ENCODE assay signal across 19 mouse cellular contexts in genomic region chr3:62103101-62103500, GRCm38 (mm10).
DNase-seq lines count a peak whose midpoint lies in the region; ATAC-seq and TF ChIP-seq lines count a peak whose summit lies in the region.
"Had no signal": no experiment of that assay in that cellular context is flagged by ENCODE, and none has a peak within 500 bp of the region (broad histone marks: within the 10 kb centered on the region; RNA-seq: fewer than 3 reads in every experiment).

No protein-coding gene starts in this region.

- TF ChIP-seq POLR2A in myocyte (IDR thresholded peaks at IDR 0.05; ENCODE audit: insufficient read length, low read depth), result no peak

- no peak for ATAC-seq in forebrain, embryonic 16.5 days
- no peak for ATAC-seq in kidney, postnatal 0 days (replicated peaks; ENCODE audit: low FRiP score, low read depth)
- no peak for ATAC-seq in forebrain, embryonic 12.5 days (ENCODE audit: low FRiP score)
- ATAC-seq: inflammation-experienced regulatory T-cells, adult 6 months; midbrain, embryonic 15.5 days; Patski had no signal

- H3ac ChIP-seq in myocyte (ENCODE audit: control insufficient read depth, insufficient read length), result no peak overlapping the region

- no peaks in the 10 kb centered on the region for H3K27me3 ChIP-seq in forebrain, embryonic 10.5 days (ENCODE audit: poor library complexity, severe bottlenecking)
- no peaks in the 10 kb centered on the region for H3K27me3 ChIP-seq in forebrain, embryonic 16.5 days (replicated peaks; ENCODE audit: control insufficient read depth, insufficient read depth, low read length)
- no peaks in the 10 kb centered on the region for H3K27me3 ChIP-seq in kidney, postnatal 0 days (ENCODE audit: insufficient read depth, low read length)
- H3K27me3 ChIP-seq in myocyte (ENCODE audit: control insufficient read depth, insufficient read depth, insufficient read length), result no peaks in the 10 kb centered on the region
- H3K27me3 ChIP-seq in forebrain, embryonic 12.5 days, result no peaks in the 10 kb centered on the region
- H3K27me3 ChIP-seq: heart, embryonic 15.5 days; liver, embryonic 15.5 days; midbrain, embryonic 15.5 days; Patski had no signal

- no peak for TF ChIP-seq CTCF in kidney, postnatal 0 days (IDR thresholded peaks at IDR 0.05; ENCODE audit: low read depth)

- H3K79me2 ChIP-seq in myocyte (ENCODE audit: control insufficient read depth, insufficient read depth), result no peaks in the 10 kb centered on the region

- no peaks in the 10 kb centered on the region for H3K36me3 ChIP-seq in forebrain, embryonic 10.5 days (replicated peaks)
- H3K36me3 ChIP-seq in forebrain, embryonic 16.5 days (ENCODE audit: control insufficient read depth, insufficient read depth), result no peaks in the 10 kb centered on the region
- no peaks in the 10 kb centered on the region for H3K36me3 ChIP-seq in kidney, postnatal 0 days (ENCODE audit: insufficient read depth, low read length)
- H3K36me3 ChIP-seq in myocyte (ENCODE audit: control insufficient read depth, insufficient read depth), result no peaks in the 10 kb centered on the region
- no peaks in the 10 kb centered on the region for H3K36me3 ChIP-seq in forebrain, embryonic 12.5 days (replicated peaks)
- H3K36me3 ChIP-seq: heart, embryonic 15.5 days; liver, embryonic 15.5 days; midbrain, embryonic 15.5 days had no signal

- no peak overlapping the region for H3K4me2 ChIP-seq in forebrain, embryonic 16.5 days (ENCODE audit: low read length)
- H3K4me2 ChIP-seq in kidney, postnatal 0 days (ENCODE audit: low read length), result no peak overlapping the region
- peak overlapping the region; percentile 55 for H3K4me2 ChIP-seq in myocyte (ENCODE audit: low read depth)
- no peak overlapping the region for H3K4me2 ChIP-seq in forebrain, embryonic 12.5 days
- H3K4me2 ChIP-seq: heart, embryonic 15.5 days; liver, embryonic 15.5 days; midbrain, embryonic 15.5 days had no signal

- no peak overlapping the region for H3K9ac ChIP-seq in forebrain, embryonic 16.5 days (replicated peaks; ENCODE audit: low read depth, low read length)
- H3K9ac ChIP-seq in kidney, postnatal 0 days (ENCODE audit: low read depth, low read length), result no peak overlapping the region
- H3K9ac ChIP-seq in forebrain, embryonic 12.5 days, result no peak overlapping the region
- H3K9ac ChIP-seq: heart, embryonic 15.5 days; liver, embryonic 15.5 days; midbrain, embryonic 15.5 days had no signal

- no peak for DNase-seq in forebrain, embryonic 10.5 days (ENCODE audit: extremely low spot score, low spot score)
- DNase-seq in urinary bladder, postnatal 14 days (ENCODE audit: low spot score), result peak; percentile 3
- DNase-seq in urinary bladder, postnatal 10 days (ENCODE audit: low spot score), result no peak
- peak; percentile 86 for DNase-seq in kidney, postnatal 0 days (ENCODE audit: low spot score)
- DNase-seq in left cerebral cortex, adult 8-10 months (ENCODE audit: low spot score in 2 of 2), result no peak
- DNase-seq: cerebellum, postnatal 10 days; layer of hippocampus, postnatal 36 days; lung, postnatal 14 days; right cerebral cortex, postnatal 25 days; thymus, postnatal 36 days had no signal

- H3K9me3 ChIP-seq in forebrain, embryonic 10.5 days, result no peaks in the 10 kb centered on the region
- no peaks in the 10 kb centered on the region for H3K9me3 ChIP-seq in forebrain, embryonic 16.5 days (ENCODE audit: control insufficient read depth, low read length)
- H3K9me3 ChIP-seq in kidney, postnatal 0 days (replicated peaks; ENCODE audit: low read length), result no peaks in the 10 kb centered on the region
- no peaks in the 10 kb centered on the region for H3K9me3 ChIP-seq in forebrain, embryonic 12.5 days
- H3K9me3 ChIP-seq: heart, embryonic 15.5 days; liver, embryonic 15.5 days; midbrain, embryonic 15.5 days had no signal

- no peak overlapping the region for H3K4me3 ChIP-seq in forebrain, embryonic 10.5 days
- no peak overlapping the region for H3K4me3 ChIP-seq in forebrain, embryonic 16.5 days (replicated peaks; ENCODE audit: low read length)
- H3K4me3 ChIP-seq in kidney, postnatal 0 days (replicated peaks; ENCODE audit: low read depth, low read length), result no peak overlapping the region
- H3K4me3 ChIP-seq in myocyte, result no peak overlapping the region
- no peak overlapping the region for H3K4me3 ChIP-seq in forebrain, embryonic 12.5 days (replicated peaks)
- H3K4me3 ChIP-seq: heart, embryonic 15.5 days; layer of hippocampus, adult 2 months; liver, embryonic 15.5 days; midbrain, embryonic 15.5 days had no signal

- H3K27ac ChIP-seq in forebrain, embryonic 10.5 days, result peak overlapping the region; percentile 51; the same call in 1 of the 2 replicates
- no peak overlapping the region for H3K27ac ChIP-seq in forebrain, embryonic 16.5 days (ENCODE audit: low read length)
- H3K27ac ChIP-seq in kidney, postnatal 0 days, result no peak overlapping the region
- H3K27ac ChIP-seq in forebrain, embryonic 12.5 days, result no peak overlapping the region
- H3K27ac ChIP-seq: heart, embryonic 15.5 days; layer of hippocampus, adult 2 months; liver, embryonic 15.5 days; midbrain, embryonic 15.5 days had no signal

- WGBS in forebrain, embryonic 10.5 days, result 68% methylated on average over 5 of the region's 5 CpGs
- WGBS in forebrain, embryonic 16.5 days, result 84% methylated on average over 5 of the region's 5 CpGs
- 20% methylated on average over 5 of the region's 5 CpGs for WGBS in kidney, postnatal 0 days
- 75% methylated on average over 5 of the region's 5 CpGs for WGBS in forebrain, embryonic 12.5 days

- peaks cover 8% of the 10 kb centered on the region for H3K4me1 ChIP-seq in forebrain, embryonic 10.5 days
- H3K4me1 ChIP-seq in forebrain, embryonic 16.5 days (replicated peaks; ENCODE audit: control insufficient read depth, insufficient read depth, low read length), result no peaks in the 10 kb centered on the region
- H3K4me1 ChIP-seq in kidney, postnatal 0 days (replicated peaks; ENCODE audit: insufficient read depth, low read length), result no peaks in the 10 kb centered on the region
- H3K4me1 ChIP-seq in forebrain, embryonic 12.5 days, result no peaks in the 10 kb centered on the region
- H3K4me1 ChIP-seq: heart, embryonic 15.5 days; liver, embryonic 15.5 days; midbrain, embryonic 15.5 days had no signal

TF ChIP-seq in myocyte, 11 proteins besides CTCF, POLR2A, EP300 and RAD21:
- TF ChIP-seq TCF12 (IDR thresholded peaks at IDR 0.05; ENCODE audit: insufficient read depth, poor library complexity, severe bottlenecking), result no peak
- no peak for TF ChIP-seq USF1 (IDR thresholded peaks at IDR 0.05; ENCODE audit: low read depth)
- no peak for TF ChIP-seq E2F4 (IDR thresholded peaks at IDR 0.05; ENCODE audit: insufficient read depth)
- TF ChIP-seq MAX (IDR thresholded peaks at IDR 0.05; ENCODE audit: low read depth), result no peak
- no peak for TF ChIP-seq MYOG (IDR thresholded peaks at IDR 0.05; ENCODE audit: control insufficient read depth in 1 of 3, insufficient read depth in 1 of 3, insufficient read length in 2 of 3, low read depth in 2 of 3)
- no peak for TF ChIP-seq MYOD1 (IDR thresholded peaks at IDR 0.05; ENCODE audit: control insufficient read depth in 1 of 3, insufficient read length in 2 of 3, low read depth in 2 of 3)
- TF ChIP-seq POLR2AphosphoS2 (IDR thresholded peaks at IDR 0.05; ENCODE audit: insufficient read length, low read depth), result no peak
- no peak for TF ChIP-seq CEBPB (IDR thresholded peaks at IDR 0.05; ENCODE audit: insufficient read depth, poor library complexity, severe bottlenecking)
- TF ChIP-seq TCF3 (IDR thresholded peaks at IDR 0.05; ENCODE audit: insufficient read length, low read depth), result no peak
- TF ChIP-seq SRF (IDR thresholded peaks at IDR 0.05; ENCODE audit: control insufficient read depth, insufficient read length, low read depth), result no peak
- no peak for TF ChIP-seq REST (IDR thresholded peaks at IDR 0.05; ENCODE audit: insufficient read depth, insufficient read length)

Comparison
In these comparisons a context has a peak if more than half of its experiments do, and no peak if none do; other contexts are left out.
1. DNase-seq: peak in urinary bladder, postnatal 14 days (single experiment) and kidney, postnatal 0 days (single experiment); none in forebrain, embryonic 10.5 days (single experiment), urinary bladder, postnatal 10 days (single experiment) and left cerebral cortex, adult 8-10 months (0 of 2).